Mouse (Mus musculus) retina, embryonic 14.5 days (tissue): ENCODE results near the gene Slc17a5.

ENCODE experiments used
- DNase-seq: peaks from one replicate; pipeline ENCODE4 v3.0.0-alpha.2; 2015; ENCODE audit warnings: low spot score

Slc17a5 gene

GRCm38 (mm10) chr9:78558586-78559214 lies 29.1 kb downstream of the Slc17a5 start:
- DNase-seq: no peak

GRCm38 (mm10) chr9:78557041-78557440 lies 30.8 kb downstream of the Slc17a5 start:
- no peak for DNase-seq

GRCm38 (mm10) chr9:78552984-78553383 lies 34.9 kb downstream of the Slc17a5 start:
- peak; percentile 81 for DNase-seq

GRCm38 (mm10) chr9:78551761-78552160 lies 36.1 kb downstream of the Slc17a5 start:
- DNase-seq: no peak

- DNase-seq: no peak
Observed at GRCm38 (mm10) chr9:78547742-78548141, 40.1 kb downstream of the Slc17a5 start.

GRCm38 (mm10) chr9:78546944-78547343 lies 40.9 kb downstream of the Slc17a5 start:
- DNase-seq: no peak

- no peak for DNase-seq
Observed at GRCm38 (mm10) chr9:78541758-78542157, 46.1 kb downstream of the Slc17a5 start.

- DNase-seq: no peak
Observed at GRCm38 (mm10) chr9:78538421-78538820, 49.4 kb downstream of the Slc17a5 start.

GRCm38 (mm10) chr9:78537154-78537873 lies 50.5 kb downstream of the Slc17a5 start:
- DNase-seq: no peak

- no peak for DNase-seq
Observed at GRCm38 (mm10) chr9:78534606-78535005, 53.2 kb downstream of the Slc17a5 start.

GRCm38 (mm10) chr9:78533296-78533935 lies 54.4 kb downstream of the Slc17a5 start:
- DNase-seq: no peak

GRCm38 (mm10) chr9:78532341-78532819 lies 55.5 kb downstream of the Slc17a5 start:
- DNase-seq: no peak

GRCm38 (mm10) chr9:78531816-78532215 lies 56.0 kb downstream of the Slc17a5 start:
- DNase-seq: no peak

GRCm38 (mm10) chr9:78527767-78528381 lies 60.0 kb downstream of the Slc17a5 start:
- DNase-seq: peak; percentile 91

GRCm38 (mm10) chr9:78527301-78527761 lies 60.5 kb downstream of the Slc17a5 start:
- DNase-seq: peak; percentile 84

- no peak for DNase-seq
Observed at GRCm38 (mm10) chr9:78526206-78526605, 61.6 kb downstream of the Slc17a5 start.

GRCm38 (mm10) chr9:78525451-78526135 lies 62.2 kb downstream of the Slc17a5 start:
- DNase-seq: no peak

- DNase-seq: peak; percentile 67
Observed at GRCm38 (mm10) chr9:78521689-78522088, 66.2 kb downstream of the Slc17a5 start.

- peak; percentile 67 for DNase-seq
Observed at GRCm38 (mm10) chr9:78520780-78521601, 66.8 kb downstream of the Slc17a5 start.

- peak; percentile 91 for DNase-seq
Observed at GRCm38 (mm10) chr9:78520127-78520779, 67.6 kb downstream of the Slc17a5 start.
